Mouse (Mus musculus) forebrain, embryonic 15.5 days (tissue): ENCODE results near the gene Mical2. TPM values are rescaled to one million over a fixed set of nuclear protein-coding genes. Genes with fewer than 3 reads are reported as not detected.

Experiments
- ATAC-seq: fragments of 200-750 bp; cut with Nextera tagmentation; replicated peaks from 2 replicates; pipeline ENCODE4 v1.8.0; 2017; ENCODE audit warnings: mild to moderate bottlenecking, moderate TSS enrichment, moderate library complexity
- H3K27ac ChIP-seq: fragments of 300-500 bp; sonication (generic); replicated peaks from 2 replicates; pipeline ENCODE4 v1.5.1; 2015; ENCODE audit warnings: mild to moderate bottlenecking, inconsistent platforms
- H3K27me3 ChIP-seq: fragments of 300-500 bp; sonication (generic); 2 replicates; pipeline ENCODE4 v1.6.1; 2015; ENCODE audit warnings: inconsistent platforms
- H3K36me3 ChIP-seq: fragments of 300-500 bp; sonication (generic); 2 replicates; pipeline ENCODE4 v1.6.1; 2015; ENCODE audit warnings: mild to moderate bottlenecking, inconsistent platforms
- H3K4me1 ChIP-seq: fragments of 300-500 bp; sonication (generic); 2 replicates; pipeline ENCODE4 v1.6.1; 2015; ENCODE audit warnings: inconsistent platforms
- H3K4me2 ChIP-seq: fragments of 300-500 bp; sonication (generic); replicated peaks from 2 replicates; pipeline ENCODE4 v1.6.1; 2015; ENCODE audit warnings: mild to moderate bottlenecking, inconsistent platforms
- H3K4me3 ChIP-seq: fragments of 300-500 bp; sonication (generic); 2 replicates; pipeline ENCODE4 v1.5.1; 2015; ENCODE audit warnings: mild to moderate bottlenecking, inconsistent platforms
- H3K9ac ChIP-seq: fragments of 300-500 bp; sonication (generic); replicated peaks from 2 replicates; pipeline ENCODE4 v1.6.1; 2015; ENCODE audit warnings: mild to moderate bottlenecking, inconsistent platforms
- H3K9me3 ChIP-seq: fragments of 300-500 bp; sonication (generic); 2 replicates; pipeline ENCODE4 v1.6.1; 2016; ENCODE audit warnings: inconsistent platforms
- WGBS: fragments of 180-500 bp; shearing (Covaris S2); methylation state at CpG from one replicate; pipeline ENCODE4 v1.1.7; 2015; ENCODE audit warnings: mixed read lengths; 5-methylcytosine and 5-hydroxymethylcytosine counted together
- polyA plus RNA-seq: library from polyadenylated mRNA; unstranded; fragments of >200 nt; fragmentation: Nextera tagmentation; extraction: Ambion mirVana; gene quantifications from 2 replicates; pipeline ENCODE4 v1.2.1, GENCODE M21; 2015

The Mical2 gene
- polyA plus RNA-seq, 1 experiment from 2014 or later = 7.0 TPM

GRCm38 (mm10) chr7:112313670-112314069 is 88.0 kb downstream of the Mical2 start:
- Histone ChIP-seq H3K36me3 (no peaks in the 10 kb centered on the region), H3K4me1 (no peaks in the 10 kb centered on the region), H3K9me3 (no peaks in the 10 kb centered on the region), H3K4me3 (no peak overlapping the region), H3K27me3 (no peaks in the 10 kb centered on the region), H3K9ac (no peak overlapping the region), H3K4me2 (no peak overlapping the region), H3K27ac (no peak overlapping the region)
- ATAC-seq = no peak
- 46% methylated on average over 5 of the region's 5 CpGs for WGBS

- Histone ChIP-seq H3K4me3 (no peak overlapping the region), H3K27ac (no peak overlapping the region), H3K27me3 (no peaks in the 10 kb centered on the region), H3K4me2 (no peak overlapping the region), H3K9ac (no peak overlapping the region), H3K9me3 (no peaks in the 10 kb centered on the region), H3K36me3 (no peaks in the 10 kb centered on the region), H3K4me1 (no peaks in the 10 kb centered on the region)
- WGBS = 89% methylated on average over 1 of the region's 1 CpGs
- no peak for ATAC-seq
These were observed 90.6 kb downstream of the Mical2 start for GRCm38 (mm10) chr7:112316239-112316638.

GRCm38 (mm10) chr7:112317491-112317890 is 91.8 kb downstream of the Mical2 start:
- no peak for ATAC-seq
- Histone ChIP-seq H3K4me3 (no peak overlapping the region), H3K27me3 (no peaks in the 10 kb centered on the region), H3K36me3 (no peaks in the 10 kb centered on the region), H3K9me3 (no peaks in the 10 kb centered on the region), H3K27ac (no peak overlapping the region), H3K9ac (no peak overlapping the region), H3K4me2 (no peak overlapping the region), H3K4me1 (no peaks in the 10 kb centered on the region)
- 45% methylated on average over 5 of the region's 5 CpGs for WGBS

- no peak overlapping the region for H3K4me3 ChIP-seq
- H3K9me3 ChIP-seq = no peaks in the 10 kb centered on the region
- H3K4me1 ChIP-seq = no peaks in the 10 kb centered on the region
- no peaks in the 10 kb centered on the region for H3K27me3 ChIP-seq
- H3K27ac ChIP-seq = no peak overlapping the region
- ATAC-seq = no peak
- 96% methylated on average over 11 of the region's 11 CpGs for WGBS
- H3K9ac ChIP-seq = no peak overlapping the region
- H3K4me2 ChIP-seq = no peak overlapping the region
- no peaks in the 10 kb centered on the region for H3K36me3 ChIP-seq
These were observed 92.7 kb downstream of the Mical2 start for GRCm38 (mm10) chr7:112318306-112318705.

GRCm38 (mm10) chr7:112319419-112319818 is 93.8 kb downstream of the Mical2 start:
- whole genome bisulfite sequencing = 50% methylated on average over 4 of the region's 4 CpGs
- H3K4me1 ChIP-seq = no peaks in the 10 kb centered on the region
- H3K27ac ChIP-seq = no peak overlapping the region
- no peak overlapping the region for H3K4me2 ChIP-seq
- H3K9ac ChIP-seq = no peak overlapping the region
- H3K36me3 ChIP-seq = no peaks in the 10 kb centered on the region
- H3K27me3 ChIP-seq = no peaks in the 10 kb centered on the region
- H3K4me3 ChIP-seq = no peak overlapping the region
- ATAC-seq = no peak
- H3K9me3 ChIP-seq = no peaks in the 10 kb centered on the region

- H3K27ac ChIP-seq = no peak overlapping the region
- H3K4me2 ChIP-seq = no peak overlapping the region
- no peaks in the 10 kb centered on the region for H3K4me1 ChIP-seq
- 98% methylated on average over 3 of the region's 3 CpGs for WGBS
- no peak for ATAC-seq
- no peak overlapping the region for H3K4me3 ChIP-seq
- no peaks in the 10 kb centered on the region for H3K27me3 ChIP-seq
- no peak overlapping the region for H3K9ac ChIP-seq
- no peaks in the 10 kb centered on the region for H3K9me3 ChIP-seq
- H3K36me3 ChIP-seq = no peaks in the 10 kb centered on the region
These were observed 94.5 kb downstream of the Mical2 start for GRCm38 (mm10) chr7:112320052-112320730.

- no peak for ATAC-seq
- Histone ChIP-seq H3K4me1 (no peaks in the 10 kb centered on the region), H3K36me3 (no peaks in the 10 kb centered on the region), H3K4me3 (no peak overlapping the region), H3K9me3 (no peaks in the 10 kb centered on the region), H3K27me3 (no peaks in the 10 kb centered on the region), H3K27ac (no peak overlapping the region), H3K9ac (no peak overlapping the region), H3K4me2 (no peak overlapping the region)
- 90% methylated on average over 9 of the region's 9 CpGs for WGBS
These were observed 96.4 kb downstream of the Mical2 start for GRCm38 (mm10) chr7:112321798-112322794.

- Histone ChIP-seq H3K27me3 (no peaks in the 10 kb centered on the region), H3K9me3 (no peaks in the 10 kb centered on the region), H3K9ac (no peak overlapping the region), H3K4me1 (no peaks in the 10 kb centered on the region), H3K36me3 (no peaks in the 10 kb centered on the region), H3K4me2 (no peak overlapping the region), H3K27ac (no peak overlapping the region), H3K4me3 (no peak overlapping the region)
- no peak for ATAC-seq
- 87% methylated on average over 5 of the region's 5 CpGs for WGBS
These were observed 98.9 kb downstream of the Mical2 start for GRCm38 (mm10) chr7:112324577-112324976.

GRCm38 (mm10) chr7:112326852-112327251 is 101.2 kb downstream of the Mical2 start:
- Histone ChIP-seq H3K4me3 (no peak overlapping the region), H3K4me1 (no peaks in the 10 kb centered on the region), H3K4me2 (no peak overlapping the region), H3K27me3 (no peaks in the 10 kb centered on the region), H3K9ac (no peak overlapping the region), H3K27ac (no peak overlapping the region), H3K9me3 (no peaks in the 10 kb centered on the region), H3K36me3 (no peaks in the 10 kb centered on the region)
- no peak for ATAC-seq
- WGBS = 58% methylated on average over 4 of the region's 4 CpGs

GRCm38 (mm10) chr7:112328969-112329368 is 103.3 kb downstream of the Mical2 start:
- no peaks in the 10 kb centered on the region for H3K9me3 ChIP-seq
- no peaks in the 10 kb centered on the region for H3K27me3 ChIP-seq
- no peaks in the 10 kb centered on the region for H3K4me1 ChIP-seq
- no peak for ATAC-seq
- no peak overlapping the region for H3K4me2 ChIP-seq
- no peaks in the 10 kb centered on the region for H3K36me3 ChIP-seq
- no peak overlapping the region for H3K4me3 ChIP-seq
- H3K9ac ChIP-seq = no peak overlapping the region
- no peak overlapping the region for H3K27ac ChIP-seq
- 21% methylated on average over 1 of the region's 1 CpGs for WGBS

- no peak overlapping the region for H3K9ac ChIP-seq
- no peak overlapping the region for H3K4me2 ChIP-seq
- no peak for ATAC-seq
- 70% methylated on average over 7 of the region's 7 CpGs for WGBS
- no peaks in the 10 kb centered on the region for H3K4me1 ChIP-seq
- H3K36me3 ChIP-seq = no peaks in the 10 kb centered on the region
- H3K27ac ChIP-seq = no peak overlapping the region
- H3K9me3 ChIP-seq = no peaks in the 10 kb centered on the region
- no peak overlapping the region for H3K4me3 ChIP-seq
- H3K27me3 ChIP-seq = no peaks in the 10 kb centered on the region
These were observed 103.8 kb downstream of the Mical2 start for GRCm38 (mm10) chr7:112329496-112329895.

GRCm38 (mm10) chr7:112330935-112331334 is 105.3 kb downstream of the Mical2 start:
- no peak overlapping the region for H3K9ac ChIP-seq
- no peaks in the 10 kb centered on the region for H3K36me3 ChIP-seq
- H3K27ac ChIP-seq = no peak overlapping the region

More at GRCm38 (mm10) chr7:112330935-112331334, 105.3 kb downstream of the Mical2 start:
- Histone ChIP-seq H3K4me3 (no peak overlapping the region), H3K27me3 (no peaks in the 10 kb centered on the region), H3K4me2 (no peak overlapping the region), H3K9me3 (no peaks in the 10 kb centered on the region), H3K4me1 (no peaks in the 10 kb centered on the region)
- 93% methylated on average over 8 of the region's 8 CpGs for WGBS
- ATAC-seq = no peak
